Mouse (Mus musculus): ENCODE results near the gene Igf1r. TPM values are rescaled to one million over a fixed set of nuclear protein-coding genes. Genes with fewer than 3 reads are reported as not detected.

The Igf1r gene
- polyA plus RNA-seq, 1 experiment, result 22.7 TPM

GRCm38 (mm10) chr7:68227021-68227420, 274.4 kb downstream of the Igf1r start:
- TF ChIP-seq POLR2A (IDR thresholded peaks at IDR 0.05; ENCODE audit: extremely low read depth, insufficient read depth, low read length) (no peak), CTCF (IDR thresholded peaks at IDR 0.05; ENCODE audit: extremely low read depth, insufficient read depth, low read length) (no peak)
- no peak overlapping the region for H3K4me3 ChIP-seq (ENCODE audit: insufficient read depth, low read length)

GRCm38 (mm10) chr7:68227621-68228020, 275.0 kb downstream of the Igf1r start:
- Histone ChIP-seq H3K4me3 (ENCODE audit: insufficient read depth, low read length) (no peak overlapping the region), H3K27ac (ENCODE audit: insufficient read depth, low read length) (no peak overlapping the region), H3K4me1 (ENCODE audit: control insufficient read depth, insufficient read depth, low read length) (peaks cover 1% of the 10 kb centered on the region; the same call in 1 of the 2 replicates)
- TF ChIP-seq CTCF (IDR thresholded peaks at IDR 0.05; ENCODE audit: extremely low read depth, insufficient read depth, low read length) (no peak), POLR2A (IDR thresholded peaks at IDR 0.05; ENCODE audit: extremely low read depth, insufficient read depth, low read length) (no peak)

More at GRCm38 (mm10) chr7:68227021-68227420, 274.4 kb downstream of the Igf1r start:
- Histone ChIP-seq H3K4me1 (ENCODE audit: control insufficient read depth, insufficient read depth, low read length) (peaks cover 2% of the 10 kb centered on the region; the same call in 1 of the 2 replicates), H3K27ac (ENCODE audit: insufficient read depth, low read length) (no peak overlapping the region)

GRCm38 (mm10) chr7:68228491-68228890, 275.9 kb downstream of the Igf1r start:
- TF ChIP-seq CTCF (IDR thresholded peaks at IDR 0.05; ENCODE audit: extremely low read depth, insufficient read depth, low read length) (no peak), POLR2A (IDR thresholded peaks at IDR 0.05; ENCODE audit: extremely low read depth, insufficient read depth, low read length) (no peak)
- Histone ChIP-seq H3K27ac (ENCODE audit: insufficient read depth, low read length) (no peak overlapping the region), H3K4me1 (ENCODE audit: control insufficient read depth, insufficient read depth, low read length) (peaks cover 1% of the 10 kb centered on the region; the same call in 1 of the 2 replicates), H3K4me3 (ENCODE audit: insufficient read depth, low read length) (no peak overlapping the region)

- Histone ChIP-seq H3K27ac (ENCODE audit: insufficient read depth, low read length) (no peak overlapping the region), H3K4me1 (ENCODE audit: control insufficient read depth, insufficient read depth, low read length) (no peaks in the 10 kb centered on the region), H3K4me3 (ENCODE audit: insufficient read depth, low read length) (no peak overlapping the region)
- no peak for TF ChIP-seq CTCF (IDR thresholded peaks at IDR 0.05; ENCODE audit: extremely low read depth, insufficient read depth, low read length)
- no peak for TF ChIP-seq POLR2A (IDR thresholded peaks at IDR 0.05; ENCODE audit: extremely low read depth, insufficient read depth, low read length)
Observed at GRCm38 (mm10) chr7:68230831-68231230, 278.2 kb downstream of the Igf1r start.

- H3K4me3 ChIP-seq (ENCODE audit: insufficient read depth, low read length), result no peak overlapping the region
- H3K4me1 ChIP-seq (ENCODE audit: control insufficient read depth, insufficient read depth, low read length), result no peaks in the 10 kb centered on the region
- TF ChIP-seq CTCF (IDR thresholded peaks at IDR 0.05; ENCODE audit: extremely low read depth, insufficient read depth, low read length) (no peak), POLR2A (IDR thresholded peaks at IDR 0.05; ENCODE audit: extremely low read depth, insufficient read depth, low read length) (no peak)
- H3K27ac ChIP-seq (ENCODE audit: insufficient read depth, low read length), result no peak overlapping the region
Observed at GRCm38 (mm10) chr7:68232521-68232920, 279.9 kb downstream of the Igf1r start.

GRCm38 (mm10) chr7:68233619-68234223, 281.1 kb downstream of the Igf1r start:
- TF ChIP-seq POLR2A (IDR thresholded peaks at IDR 0.05; ENCODE audit: extremely low read depth, insufficient read depth, low read length), result no peak
- Histone ChIP-seq H3K4me3 (ENCODE audit: insufficient read depth, low read length) (no peak overlapping the region), H3K4me1 (ENCODE audit: control insufficient read depth, insufficient read depth, low read length) (no peaks in the 10 kb centered on the region), H3K27ac (ENCODE audit: insufficient read depth, low read length) (no peak overlapping the region)

GRCm38 (mm10) chr7:68236817-68237216, 284.2 kb downstream of the Igf1r start:
- no peak overlapping the region for H3K4me3 ChIP-seq (ENCODE audit: insufficient read depth, low read length)
- H3K27ac ChIP-seq (ENCODE audit: insufficient read depth, low read length), result no peak overlapping the region
- H3K4me1 ChIP-seq (ENCODE audit: control insufficient read depth, insufficient read depth, low read length), result no peaks in the 10 kb centered on the region
- TF ChIP-seq POLR2A (IDR thresholded peaks at IDR 0.05; ENCODE audit: extremely low read depth, insufficient read depth, low read length) (no peak), CTCF (IDR thresholded peaks at IDR 0.05; ENCODE audit: extremely low read depth, insufficient read depth, low read length) (no peak)

- Histone ChIP-seq H3K4me1 (ENCODE audit: control insufficient read depth, insufficient read depth, low read length) (no peaks in the 10 kb centered on the region), H3K27ac (ENCODE audit: insufficient read depth, low read length) (no peak overlapping the region), H3K4me3 (ENCODE audit: insufficient read depth, low read length) (no peak overlapping the region)
- TF ChIP-seq CTCF (IDR thresholded peaks at IDR 0.05; ENCODE audit: extremely low read depth, insufficient read depth, low read length) (no peak), POLR2A (IDR thresholded peaks at IDR 0.05; ENCODE audit: extremely low read depth, insufficient read depth, low read length) (no peak)
Observed at GRCm38 (mm10) chr7:68239220-68239827, 286.7 kb downstream of the Igf1r start.

GRCm38 (mm10) chr7:68241205-68241604, 288.6 kb downstream of the Igf1r start:
- no peak overlapping the region for H3K4me3 ChIP-seq (ENCODE audit: insufficient read depth, low read length)
- no peak for TF ChIP-seq POLR2A (IDR thresholded peaks at IDR 0.05; ENCODE audit: extremely low read depth, insufficient read depth, low read length)
- TF ChIP-seq CTCF (IDR thresholded peaks at IDR 0.05; ENCODE audit: extremely low read depth, insufficient read depth, low read length), result no peak
- H3K27ac ChIP-seq (ENCODE audit: insufficient read depth, low read length), result no peak overlapping the region
- no peaks in the 10 kb centered on the region for H3K4me1 ChIP-seq (ENCODE audit: control insufficient read depth, insufficient read depth, low read length)

- Histone ChIP-seq H3K4me3 (ENCODE audit: insufficient read depth, low read length) (no peak overlapping the region), H3K27ac (ENCODE audit: insufficient read depth, low read length) (no peak overlapping the region), H3K4me1 (ENCODE audit: control insufficient read depth, insufficient read depth, low read length) (no peaks in the 10 kb centered on the region)
- TF ChIP-seq POLR2A (IDR thresholded peaks at IDR 0.05; ENCODE audit: extremely low read depth, insufficient read depth, low read length) (no peak), CTCF (IDR thresholded peaks at IDR 0.05; ENCODE audit: extremely low read depth, insufficient read depth, low read length) (no peak)
Observed at GRCm38 (mm10) chr7:68245681-68246080, 293.1 kb downstream of the Igf1r start.

Data from cortical plate, adult 2 months (tissue).